Mouse (Mus musculus) CD4-positive naive resting alpha-beta T cell, adult 57 days (primary cell): ENCODE measurements around the gene Kcnj14. TPM values are rescaled to one million over a fixed set of nuclear protein-coding genes. Genes with fewer than 3 reads are reported as not detected.

Source experiments
- total RNA-seq: library from RNA; stranded (reverse); gene quantifications from one replicate; pipeline ENCODE4 v1.2.4, GENCODE M21; 2023

The Kcnj14 gene
- total RNA-seq, result 1.8 TPM

GRCm38 (mm10) chr7:45824598-45824997, at the start of gene Kcnj14:
Gene Kcnj14, minus strand, starts transcription at chr7:45824782.

GRCm38 (mm10) chr7:45872624-45873023, 48.0 kb upstream of the Kcnj14 start, which contains the start of gene Kdelr1:
Gene Kdelr1, plus strand, starts transcription at chr7:45872772.

GRCm38 (mm10) chr7:45830427-45831127, 6.0 kb upstream of the Kcnj14 start, which contains the start of gene Grwd1:
Gene Grwd1, minus strand, starts transcription at chr7:45830944.

GRCm38 (mm10) chr7:45813787-45814779, 10.5 kb downstream of the Kcnj14 start, which contains the start of gene Cyth2:
Gene Cyth2, minus strand, starts transcription at chr7:45814581.

GRCm38 (mm10) chr7:45784524-45785372, 39.8 kb downstream of the Kcnj14 start, which contains the start of gene Sult2b1:
Gene Sult2b1, minus strand, starts transcription at chr7:45784669.

GRCm38 (mm10) chr7:45783511-45784091, 41.0 kb downstream of the Kcnj14 start, which contains the start of gene Lmtk3:
Gene Lmtk3, plus strand, starts transcription at chr7:45783738.

Other genes starting within 250 kb of the Kcnj14 start
- not detected for gene Fgf21, start 209.3 kb downstream of the Kcnj14 start, total RNA-seq
- not detected for gene Fut1, start 207.5 kb downstream of the Kcnj14 start, total RNA-seq
- not detected for gene Izumo1, start 203.0 kb downstream of the Kcnj14 start, total RNA-seq
- gene Rasip1, start 197.3 kb downstream of the Kcnj14 start, total RNA-seq, result 0.47 TPM
- gene Mamstr, start 184.8 kb downstream of the Kcnj14 start, total RNA-seq, result not detected
- not detected for gene Fut2, start 158.4 kb downstream of the Kcnj14 start, total RNA-seq
- gene Ntn5, start 140.8 kb downstream of the Kcnj14 start, total RNA-seq, result 0.38 TPM
- not detected for gene Sec1, start 130.4 kb downstream of the Kcnj14 start, total RNA-seq
- 12.3 TPM for gene Car11, start 124.9 kb downstream of the Kcnj14 start, total RNA-seq
- 41.2 TPM for gene Dbp, start 119.7 kb downstream of the Kcnj14 start, total RNA-seq
- gene Rpl18, start 109.3 kb downstream of the Kcnj14 start, total RNA-seq, result 2,817 TPM
- 31.0 TPM for gene Sphk2, start 106.8 kb downstream of the Kcnj14 start, total RNA-seq
- gene Fam83e, start 103.6 kb downstream of the Kcnj14 start, total RNA-seq, result 2.5 TPM
- not detected for gene Spaca4, start 99.0 kb downstream of the Kcnj14 start, total RNA-seq
- gene Lmtk3, start 41.0 kb downstream of the Kcnj14 start, total RNA-seq, result 0.89 TPM
- 1.9 TPM for gene Sult2b1, start 40.1 kb downstream of the Kcnj14 start, total RNA-seq
- 127 TPM for gene Cyth2, start 10.2 kb downstream of the Kcnj14 start, total RNA-seq
- 31.7 TPM for gene Grwd1, start 6.2 kb upstream of the Kcnj14 start, total RNA-seq
- 60.7 TPM for gene Kdelr1, start 48.0 kb upstream of the Kcnj14 start, total RNA-seq
- gene Grin2d, start 53.6 kb upstream of the Kcnj14 start, total RNA-seq, result 0.41 TPM
- not detected for gene Syngr4, start 71.9 kb upstream of the Kcnj14 start, total RNA-seq
- 9.2 TPM for gene Tmem143, start 72.2 kb upstream of the Kcnj14 start, total RNA-seq
- 306 TPM for gene Emp3, start 96.6 kb upstream of the Kcnj14 start, total RNA-seq
- 2.9 TPM for gene Ccdc114, start 99.3 kb upstream of the Kcnj14 start, total RNA-seq
- not detected for gene Abcc6, start 205.5 kb upstream of the Kcnj14 start, total RNA-seq
- gene Nomo1, start 208.9 kb upstream of the Kcnj14 start, total RNA-seq, result 38.3 TPM